Mouse (Mus musculus): ENCODE results near the gene 1110051M20Rik. TPM values are rescaled to one million over a fixed set of nuclear protein-coding genes. Genes with fewer than 3 reads are reported as not detected.

1110051M20Rik gene
- total RNA-seq (2021): 10 to 100 TPM; 14.4 to 21.7 TPM
- long read RNA-seq, experiment 1, transcript 1110051M20Rik-203 (9 exons, 1,977 nt): major isoform, 19 of 29 reads
- long read RNA-seq, experiment 1, partial matches to known transcripts: 4 of 29 reads
- long read RNA-seq, experiment 1, other reads (novel, unspliced or antisense): 4 of 29 reads
- long read RNA-seq, experiment 2, transcript 1110051M20Rik-203 (9 exons, 1,977 nt): major isoform, 17 of 27 reads
- long read RNA-seq, experiment 2, partial matches to known transcripts: 6 of 27 reads
- long read RNA-seq, experiment 2, other reads (novel, unspliced or antisense): 3 of 27 reads

- DNase-seq (ENCODE audit: low spot score): peak; percentile 90
Measured at GRCm38 (mm10) chr2:91444286-91444892, at the start of gene 1110051M20Rik. TSS of gene 1110051M20Rik (minus strand) at chr2:91444704.

GRCm38 (mm10) chr2:91493981-91494380, 49.5 kb upstream of the 1110051M20Rik start:
- peak; percentile 19 for DNase-seq (ENCODE audit: low spot score)

GRCm38 (mm10) chr2:91492071-91492635, 47.6 kb upstream of the 1110051M20Rik start:
- no peak for DNase-seq (ENCODE audit: low spot score)

GRCm38 (mm10) chr2:91487295-91487694, 42.8 kb upstream of the 1110051M20Rik start:
- DNase-seq (ENCODE audit: low spot score): peak; percentile 24

- DNase-seq (ENCODE audit: low spot score): no peak
Measured at GRCm38 (mm10) chr2:91485256-91485655, 40.8 kb upstream of the 1110051M20Rik start.

GRCm38 (mm10) chr2:91484698-91485097, 40.2 kb upstream of the 1110051M20Rik start:
- no peak for DNase-seq (ENCODE audit: low spot score)

- peak; percentile 76 for DNase-seq (ENCODE audit: low spot score)
Measured at GRCm38 (mm10) chr2:91480805-91481514, 36.5 kb upstream of the 1110051M20Rik start.

- DNase-seq (ENCODE audit: low spot score): no peak
Measured at GRCm38 (mm10) chr2:91480399-91480801, 35.9 kb upstream of the 1110051M20Rik start.

GRCm38 (mm10) chr2:91476841-91477240, 32.3 kb upstream of the 1110051M20Rik start:
- DNase-seq (ENCODE audit: low spot score): no peak

- peak; percentile 59 for DNase-seq (ENCODE audit: low spot score)
Measured at GRCm38 (mm10) chr2:91476251-91476661, 31.8 kb upstream of the 1110051M20Rik start.

- no peak for DNase-seq (ENCODE audit: low spot score)
Measured at GRCm38 (mm10) chr2:91475791-91476190, 31.3 kb upstream of the 1110051M20Rik start.

GRCm38 (mm10) chr2:91474358-91474757, 29.9 kb upstream of the 1110051M20Rik start:
- DNase-seq (ENCODE audit: low spot score): no peak

GRCm38 (mm10) chr2:91470055-91470647, 25.6 kb upstream of the 1110051M20Rik start:
- no peak for DNase-seq (ENCODE audit: low spot score)

- DNase-seq (ENCODE audit: low spot score): no peak
Measured at GRCm38 (mm10) chr2:91467613-91468012, 23.1 kb upstream of the 1110051M20Rik start.

GRCm38 (mm10) chr2:91465934-91466333, 21.4 kb upstream of the 1110051M20Rik start:
- DNase-seq (ENCODE audit: low spot score): no peak

- no peak for DNase-seq (ENCODE audit: low spot score)
Measured at GRCm38 (mm10) chr2:91462681-91463080, 18.2 kb upstream of the 1110051M20Rik start.

GRCm38 (mm10) chr2:91462196-91462595, 17.7 kb upstream of the 1110051M20Rik start:
- DNase-seq (ENCODE audit: low spot score): no peak

- DNase-seq (ENCODE audit: low spot score): peak; percentile 48
Measured at GRCm38 (mm10) chr2:91461341-91461740, 16.8 kb upstream of the 1110051M20Rik start.

GRCm38 (mm10) chr2:91460771-91461170, 16.3 kb upstream of the 1110051M20Rik start:
- DNase-seq (ENCODE audit: low spot score): peak; percentile 72

- DNase-seq (ENCODE audit: low spot score): no peak
Measured at GRCm38 (mm10) chr2:91460076-91460475, 15.6 kb upstream of the 1110051M20Rik start.

- peak; percentile 25 for DNase-seq (ENCODE audit: low spot score)
Measured at GRCm38 (mm10) chr2:91458673-91459391, 14.3 kb upstream of the 1110051M20Rik start.

Data from gastrocnemius, adult 18-20 months (tissue).